Mouse (Mus musculus): Measurements from ENCODE around the gene Pdgfb. TPM values are rescaled to one million over a fixed set of nuclear protein-coding genes. Genes with fewer than 3 reads are reported as not detected.
A peak's percentile ranks its signal among the peaks of the same experiment; 100 is the strongest.

Gene Pdgfb
- 0.23 and 0.26 TPM in 2 replicates for total RNA-seq (2012; rRNA removed)
- polyA plus RNA-seq (2012; ENCODE audit: insufficient read depth in 1 of 2, insufficient read length in 2 of 2, low read depth in 1 of 2, low replicate concordance in 2 of 2, missing spikeins in 1 of 2): under 1 TPM in 1 of 2 experiments, not detected in 1; 0.72 TPM

GRCm38 (mm10) chr15:80014321-80015210, at the start of gene Pdgfb:
TSS of gene Pdgfb (minus strand) at chr15:80014977.
- peak; percentile 31 for DNase-seq (ENCODE audit: low read depth, low spot score)

GRCm38 (mm10) chr15:80062821-80063220, 48.0 kb upstream of the Pdgfb start:
- TF ChIP-seq MEF2A (IDR thresholded peaks at IDR 0.05; ENCODE audit: extremely low read depth, insufficient replicate concordance, low read depth, low read length, poor library complexity, severe bottlenecking) (no peak), POLR2A (IDR thresholded peaks at IDR 0.05; ENCODE audit: control insufficient read depth in 1 of 2, insufficient read depth in 1 of 2, low read depth in 1 of 2, low read length in 2 of 2, poor library complexity in 1 of 2) (no peak), JUND (IDR thresholded peaks at IDR 0.05; ENCODE audit: low read depth, low read length) (no peak), KAT2A (conservative IDR thresholded peaks at IDR 0.05; ENCODE audit: low read depth, low read length) (no peak), CHD2 (IDR thresholded peaks at IDR 0.05; ENCODE audit: low read length) (no peak), MYB (IDR thresholded peaks at IDR 0.05; ENCODE audit: low read depth, low read length) (no peak), MAX (IDR thresholded peaks at IDR 0.05; ENCODE audit: low read length) (no peak), EP300 (IDR thresholded peaks at IDR 0.05; ENCODE audit: low read depth in 1 of 2, low read length in 2 of 2) (no peak), NELFE (IDR thresholded peaks at IDR 0.05; ENCODE audit: low read depth, low read length) (no peak), TBP (IDR thresholded peaks at IDR 0.05; ENCODE audit: low read depth, low read length) (no peak), HCFC1 (IDR thresholded peaks at IDR 0.05; ENCODE audit: low read depth, low read length) (no peak), ZKSCAN1 (IDR thresholded peaks at IDR 0.05; ENCODE audit: low read depth, low read length) (no peak), ZMIZ1 (IDR thresholded peaks at IDR 0.05; ENCODE audit: low read depth, low read length) (no peak), CTCF (IDR thresholded peaks at IDR 0.05 in 2 of 3, conservative IDR thresholded peaks at IDR 0.05 in 1 of 3; ENCODE audit: control insufficient read depth in 1 of 3, insufficient read depth in 1 of 3, low read depth in 2 of 3, low read length in 3 of 3, poor library complexity in 1 of 3, severe bottlenecking in 1 of 3) (no peak), RAD21 (IDR thresholded peaks at IDR 0.05; ENCODE audit: low read depth, low read length) (no peak), MXI1 (IDR thresholded peaks at IDR 0.05; ENCODE audit: low read depth, low read length) (no peak), NRF1 (IDR thresholded peaks at IDR 0.05; ENCODE audit: insufficient read depth, low read depth, low read length, poor library complexity, severe bottlenecking) (no peak)
- Histone ChIP-seq H3K4me3 (ENCODE audit: control insufficient read depth in 1 of 2, insufficient read depth in 1 of 2, low read depth in 2 of 2, low read length in 2 of 2) (no peak overlapping the region), H3K36me3 (ENCODE audit: control insufficient read depth in 1 of 2, insufficient read depth in 2 of 2, low read length in 2 of 2) (no peaks in the 10 kb centered on the region), H3K79me2 (ENCODE audit: control insufficient read depth, insufficient read depth, low read length, poor library complexity) (no peaks in the 10 kb centered on the region), H3K27ac (ENCODE audit: control insufficient read depth, low read depth, low read length) (no peak overlapping the region), H3K9ac (ENCODE audit: control insufficient read depth, low read depth, low read length, poor library complexity, severe bottlenecking) (no peak overlapping the region), H3K27me3 (ENCODE audit: control insufficient read depth in 1 of 2, insufficient read depth in 2 of 2, low read length in 2 of 2) (no peaks in the 10 kb centered on the region; a peak in 2 of 4 replicates), H3K9me3 (replicated peaks; ENCODE audit: insufficient read depth, low read length) (no peaks in the 10 kb centered on the region), H3K4me1 (ENCODE audit: control insufficient read depth in 1 of 2, insufficient read depth in 2 of 2, low read length in 2 of 2) (no peaks in the 10 kb centered on the region)
- no peak for DNase-seq (ENCODE audit: low read depth, low spot score)

More at GRCm38 (mm10) chr15:80014321-80015210, at the start of gene Pdgfb:
- peaks cover 0 to 5% of the 10 kb centered on the region in 2 experiments; a peak in 1 of 4 replicates for H3K36me3 ChIP-seq (ENCODE audit: control insufficient read depth in 1 of 2, insufficient read depth in 2 of 2, low read length in 2 of 2)
- H3K79me2 ChIP-seq (ENCODE audit: control insufficient read depth, insufficient read depth, low read length, poor library complexity): no peaks in the 10 kb centered on the region
- H3K4me1 ChIP-seq (ENCODE audit: control insufficient read depth in 1 of 2, insufficient read depth in 2 of 2, low read length in 2 of 2): peaks cover 0 to 19% of the 10 kb centered on the region in 2 experiments; a peak in 2 of 4 replicates
- TF ChIP-seq RCOR1 (IDR thresholded peaks at IDR 0.05; ENCODE audit: low read depth, low read length) (no peak), MAX (IDR thresholded peaks at IDR 0.05; ENCODE audit: low read length) (no peak), MAZ (IDR thresholded peaks at IDR 0.05; ENCODE audit: low read depth, low read length) (no peak), GABPA (IDR thresholded peaks at IDR 0.05; ENCODE audit: low read depth, low read length) (no peak)
- H3K9me3 ChIP-seq (replicated peaks; ENCODE audit: insufficient read depth, low read length): no peaks in the 10 kb centered on the region
- H3K9ac ChIP-seq (ENCODE audit: control insufficient read depth, low read depth, low read length, poor library complexity, severe bottlenecking): peak within 1 kb of the TSS; percentile 7; the same call in 1 of the 2 replicates
- peak within 1 kb of the TSS; percentile 7 to 22; a peak in 3 of 4 replicates for H3K4me3 ChIP-seq (ENCODE audit: control insufficient read depth in 1 of 2, insufficient read depth in 1 of 2, low read depth in 2 of 2, low read length in 2 of 2)
- H3K27ac ChIP-seq (ENCODE audit: control insufficient read depth, low read depth, low read length): no peak within 1 kb of the TSS
- peaks cover 0 to 7% of the 10 kb centered on the region in 2 experiments; a peak in 2 of 4 replicates for H3K27me3 ChIP-seq (ENCODE audit: control insufficient read depth in 1 of 2, insufficient read depth in 2 of 2, low read length in 2 of 2)

All from MEL (cell line).